Mouse (Mus musculus) lung, adult 2 months (tissue): ENCODE data around the gene Mvk.

ENCODE experiments used
- CTCF ChIP-seq: fragments of 200-500 bp; IDR thresholded peaks from 2 replicates; pipeline ENCODE4 v1.5.1; 2011; ENCODE audit warnings: mild to moderate bottlenecking, low read length, control low read depth; ENCODE audit not compliant: insufficient read depth
- POLR2A ChIP-seq: fragments of 200-500 bp; IDR thresholded peaks from 2 replicates; pipeline ENCODE4 v1.6.1; 2011; ENCODE audit warnings: low read depth, mild to moderate bottlenecking, control low read depth, low read length, borderline replicate concordance; ENCODE audit errors: extremely low read depth

DNA sequence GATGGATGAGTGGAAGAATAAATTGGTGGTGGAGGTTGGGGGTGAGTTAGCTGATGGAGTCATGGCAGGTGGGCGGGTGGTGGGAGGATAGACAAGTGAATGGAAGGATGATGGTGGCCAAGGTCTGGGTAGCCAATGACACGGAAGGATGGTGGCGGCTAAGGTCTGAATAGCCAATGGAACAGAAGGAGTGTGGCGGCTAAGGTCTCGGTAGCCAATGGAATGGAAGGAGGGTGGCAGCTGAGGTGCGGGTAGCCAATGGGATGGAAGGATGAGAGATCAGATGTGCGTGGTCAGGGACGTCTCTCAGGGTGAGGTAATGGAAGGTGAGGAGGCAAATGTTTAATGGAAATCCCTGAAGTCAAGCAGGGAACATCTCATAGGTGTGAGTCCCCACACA is 46.2 kb downstream of the Mvk start:
- TF ChIP-seq CTCF (no peak), POLR2A (no peak)
